Mouse (Mus musculus) embryo, embryonic 10 days (tissue): ENCODE data around the gene Fibp.
A peak's percentile ranks its signal among the peaks of the same experiment; 100 is the strongest.

ENCODE experiments used
- DNase-seq: peaks from one replicate; pipeline ENCODE4 v3.0.0-alpha.2; 2015; ENCODE audit warnings: low spot score

The Fibp gene

DNA sequence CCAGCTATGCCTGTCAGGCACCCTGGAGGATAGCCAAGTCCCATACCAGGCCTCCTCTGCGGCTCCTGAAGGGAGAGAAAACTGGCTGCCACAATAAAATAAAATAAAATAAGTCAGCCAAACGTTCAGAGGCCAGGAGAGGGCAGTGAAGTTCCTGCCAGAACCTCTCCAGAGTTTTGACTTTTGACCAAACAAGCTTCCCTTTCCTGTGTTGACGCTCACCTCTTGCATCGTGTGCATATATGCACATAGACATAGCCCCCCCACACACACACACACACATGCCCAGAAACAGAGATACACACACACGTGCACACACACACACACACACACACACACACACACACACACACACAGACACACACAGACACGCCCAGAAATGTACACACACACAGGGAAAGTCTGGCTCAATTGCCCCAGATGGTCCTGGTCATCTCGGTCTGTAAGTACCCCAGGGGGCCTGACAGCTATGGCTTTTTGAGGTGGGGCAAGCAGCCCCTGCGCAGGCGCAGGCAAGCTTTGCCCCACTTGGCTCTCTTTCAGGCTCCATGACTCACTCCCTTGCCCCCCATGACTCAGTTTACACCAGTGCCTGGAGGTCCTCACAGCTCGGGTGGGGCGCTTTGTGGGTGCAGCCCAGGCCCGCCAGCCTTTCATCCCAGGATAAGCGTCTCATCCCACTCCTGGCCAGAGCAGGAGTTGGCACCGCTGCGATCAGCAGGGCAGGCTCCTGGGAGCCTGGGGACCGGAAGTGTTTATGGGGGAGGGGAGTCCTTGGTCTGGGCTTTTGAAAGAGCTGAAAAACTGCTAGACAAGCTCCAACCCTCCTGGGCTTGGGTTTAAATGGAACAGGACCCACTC lies 27.2 kb upstream of the Fibp start:
- peak; percentile 60 for DNase-seq

DNA sequence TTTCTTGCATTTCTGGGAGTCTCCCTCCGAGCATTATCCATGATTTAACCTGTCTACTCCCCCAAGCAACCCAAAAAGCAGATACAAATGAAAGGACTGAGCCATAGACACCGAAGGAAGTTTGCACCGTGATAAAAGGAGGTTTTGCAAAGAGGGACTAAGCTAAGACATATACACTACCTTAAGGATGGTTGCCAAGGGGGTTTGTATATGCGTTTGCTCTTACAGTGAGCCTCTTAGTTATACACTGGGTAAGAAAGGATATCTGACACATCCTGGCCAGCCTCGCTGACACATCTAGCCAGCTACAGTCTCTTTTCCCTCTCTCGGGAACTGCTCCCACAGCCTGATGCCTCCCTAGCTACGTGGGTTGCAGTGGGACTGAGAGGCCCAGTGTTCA lies 26.5 kb upstream of the Fibp start:
- DNase-seq, result no peak

DNA sequence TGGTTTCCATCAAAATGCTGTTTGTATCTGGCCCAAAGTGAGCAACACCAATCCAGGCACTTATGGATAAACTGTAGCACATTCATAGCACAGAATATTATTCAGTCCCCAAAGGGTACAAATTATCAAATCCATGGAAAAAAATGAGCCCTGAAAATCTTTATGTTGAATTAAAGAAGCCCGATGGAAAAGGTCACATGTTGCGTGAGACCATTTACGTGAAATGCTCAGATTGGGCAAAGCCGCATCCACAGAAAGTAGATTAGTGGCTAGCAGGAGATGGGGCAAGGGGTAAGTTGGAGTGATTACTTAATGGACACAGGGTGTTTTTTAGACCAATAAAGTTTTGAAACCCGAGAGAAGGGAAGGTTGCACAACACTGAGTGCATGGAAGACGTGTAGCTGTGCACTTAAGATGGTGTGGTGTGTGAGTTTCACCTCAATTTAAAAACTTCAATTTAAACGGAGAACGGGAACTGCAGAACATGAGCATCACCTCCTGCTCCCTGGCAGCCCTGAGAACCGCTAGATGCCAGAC lies 16.0 kb upstream of the Fibp start:
- DNase-seq, result no peak

DNA sequence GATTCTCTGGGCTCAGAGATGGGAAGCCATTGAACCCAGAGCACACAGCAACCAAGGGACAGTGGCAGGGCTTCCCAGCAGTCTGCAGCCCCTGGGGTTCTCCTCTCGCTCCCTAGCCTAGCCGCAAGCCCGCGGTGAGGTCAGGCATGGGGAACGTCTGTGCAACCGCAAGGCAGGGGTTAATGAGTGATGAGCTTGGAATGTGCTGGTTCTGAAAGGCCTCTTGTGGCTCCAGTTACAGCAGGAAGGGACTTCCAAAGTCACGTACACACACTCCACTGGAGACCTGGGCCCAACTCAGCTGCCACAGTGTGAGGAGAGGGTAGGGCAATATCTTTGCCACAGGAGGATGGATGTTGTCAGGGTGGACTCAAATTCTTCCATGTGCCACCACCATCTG lies 15.5 kb upstream of the Fibp start:
- DNase-seq, result no peak

DNA sequence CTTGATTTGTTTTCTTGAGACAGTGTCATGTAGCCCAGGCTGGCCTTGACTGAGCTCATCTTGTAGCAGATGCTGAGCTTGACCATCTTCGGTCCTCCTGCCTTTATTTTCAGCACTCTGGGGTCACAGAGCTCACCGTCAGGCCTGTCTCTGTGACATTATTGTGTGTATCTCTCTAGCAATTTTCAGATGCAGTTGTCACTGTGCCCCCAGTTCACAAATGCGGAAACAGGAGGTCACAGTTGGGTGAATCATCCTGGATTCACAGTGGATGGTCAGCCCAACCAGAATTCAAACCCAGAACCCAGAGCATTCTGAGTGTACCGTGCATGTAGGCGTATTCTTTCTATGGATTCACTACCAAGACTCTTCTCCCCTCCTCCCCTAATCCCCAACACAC lies 14.7 kb upstream of the Fibp start:
- DNase-seq, result no peak

DNA sequence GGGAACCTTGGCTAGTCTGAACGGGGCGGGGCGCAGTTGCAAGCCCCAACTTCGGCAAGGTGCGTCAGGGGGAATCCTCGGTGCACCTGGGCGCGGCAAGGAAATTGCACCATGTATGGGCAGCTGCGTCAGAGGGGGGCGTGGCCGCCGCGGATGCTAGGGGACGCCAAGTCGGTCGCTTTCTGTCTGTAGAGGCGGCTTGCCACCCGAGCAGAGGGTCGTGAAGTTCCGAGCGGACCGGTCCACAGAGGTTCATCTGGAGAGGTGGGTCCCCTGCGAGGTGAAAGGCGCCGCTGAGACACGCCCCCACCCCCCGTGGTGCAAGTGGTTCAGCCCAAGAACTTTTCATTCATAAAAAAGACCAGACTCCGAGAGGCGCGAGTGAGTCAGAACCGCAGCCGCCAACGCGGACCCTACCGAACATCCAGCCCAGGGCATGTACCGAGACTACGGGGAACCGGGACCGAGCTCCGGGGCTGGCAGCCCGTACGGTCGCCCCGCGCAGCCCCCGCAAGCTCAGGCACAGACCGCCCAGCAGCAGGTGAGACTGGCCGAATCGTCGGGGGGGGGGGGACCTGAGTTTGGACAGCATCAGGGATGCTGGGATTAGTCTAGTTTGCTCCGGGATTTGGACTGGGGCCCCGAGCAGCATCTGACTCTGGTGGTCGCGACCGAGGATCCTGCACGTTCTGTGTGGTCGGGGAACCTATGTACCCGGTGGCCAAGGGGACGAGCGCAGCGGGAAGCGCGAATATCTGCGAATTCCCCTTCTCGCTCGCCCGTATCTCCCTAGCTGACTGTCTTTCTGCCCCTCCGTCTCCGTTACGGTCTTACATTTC lies 12.7 kb upstream of the Fibp start, which contains the start of gene Fosl1:
Gene Fosl1 (plus strand): TSS at position 33 of the 839 bp plus-strand sequence.
- peak; percentile 81 for DNase-seq

DNA sequence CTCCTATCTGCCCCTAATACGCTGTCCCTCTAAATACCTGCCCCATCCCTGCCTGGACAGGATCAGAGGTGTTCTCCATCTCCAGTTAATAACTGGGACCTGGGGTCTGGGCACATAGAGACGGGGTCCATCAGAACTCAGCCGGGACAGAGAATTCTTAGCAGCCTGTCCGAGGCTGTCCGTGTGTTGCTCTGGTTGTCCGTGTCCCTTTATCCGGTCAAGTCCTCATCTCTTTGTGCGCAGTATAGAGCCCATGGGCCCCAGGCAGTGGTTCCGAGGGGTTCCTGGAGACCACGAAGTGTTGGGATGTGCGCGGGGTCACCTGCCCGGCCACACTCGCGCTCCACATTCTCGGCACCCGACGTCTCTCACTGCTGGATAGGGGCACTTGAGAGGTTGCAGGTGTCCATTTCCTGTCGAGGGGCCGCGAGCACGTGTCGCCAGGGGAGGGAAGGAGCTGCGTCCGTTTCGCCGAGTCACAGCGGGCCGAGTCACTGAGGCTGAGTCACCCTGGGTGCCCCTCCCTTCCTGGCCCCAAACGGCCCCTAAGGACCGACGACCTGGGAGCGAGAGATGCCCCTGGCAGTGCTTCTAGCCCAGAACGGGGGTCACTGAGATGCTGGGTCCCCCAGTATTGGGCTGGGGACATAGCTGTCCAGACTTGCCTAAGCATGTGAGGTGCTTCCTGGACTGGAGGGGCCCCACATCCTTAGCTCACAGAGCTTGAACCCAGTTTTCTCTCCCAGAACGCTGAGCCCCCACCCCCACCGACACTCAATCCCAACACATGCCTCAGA lies 11.9 kb upstream of the Fibp start:
- DNase-seq, result peak; percentile 44

DNA sequence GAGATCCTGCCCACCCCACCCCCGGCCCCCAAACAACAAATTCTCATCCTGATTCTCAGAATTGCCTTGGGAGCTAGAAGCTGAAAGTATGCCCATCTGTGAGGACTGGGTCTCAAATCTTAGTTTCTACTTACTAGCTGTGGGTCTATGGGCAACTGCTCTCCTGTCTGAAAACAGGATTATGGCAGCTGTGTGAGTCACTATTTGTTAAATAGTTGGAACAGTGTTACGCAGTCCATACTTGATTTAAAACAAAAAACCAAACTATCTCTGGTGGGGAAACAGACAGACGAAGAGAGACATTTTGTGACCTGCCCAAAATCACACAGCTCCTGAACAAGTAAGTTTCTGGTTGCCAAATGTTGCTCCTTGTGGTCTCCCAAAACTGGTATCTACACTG lies 10.7 kb upstream of the Fibp start:
- no peak for DNase-seq

DNA sequence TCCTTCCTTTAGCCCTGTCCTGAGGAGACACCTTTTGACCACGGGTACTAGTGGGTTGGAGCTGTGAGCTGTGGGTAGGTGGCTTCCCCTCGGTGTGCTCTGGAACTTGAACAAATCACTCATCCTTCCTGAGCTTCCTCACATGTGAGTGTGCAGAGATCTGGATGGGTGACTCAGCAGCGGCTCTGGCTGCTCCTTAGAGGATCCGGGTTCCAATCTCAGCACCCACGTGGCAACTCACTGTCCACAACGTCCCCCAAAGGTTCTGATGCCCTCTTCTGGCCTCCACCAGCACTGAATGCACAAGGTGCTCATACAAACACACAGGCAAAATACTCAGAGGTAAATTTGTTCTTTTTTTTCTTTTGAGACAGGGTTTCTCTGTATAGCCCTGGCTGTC lies 8.6 kb upstream of the Fibp start:
- no peak for DNase-seq

DNA sequence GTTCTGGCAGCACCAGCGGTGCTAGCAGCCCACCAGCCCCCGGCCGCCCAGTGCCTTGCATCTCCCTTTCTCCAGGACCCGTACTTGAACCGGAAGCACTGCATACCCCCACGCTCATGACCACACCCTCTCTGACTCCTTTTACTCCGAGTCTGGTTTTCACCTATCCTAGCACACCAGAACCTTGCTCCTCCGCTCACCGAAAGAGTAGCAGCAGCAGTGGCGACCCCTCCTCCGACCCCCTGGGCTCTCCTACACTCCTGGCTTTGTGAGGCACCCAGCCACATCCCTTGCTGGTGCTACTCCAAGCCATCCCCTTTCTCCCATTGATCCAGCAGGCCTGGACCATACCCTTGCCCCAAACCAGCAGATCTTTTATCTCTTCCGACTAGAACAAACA lies 5.4 kb upstream of the Fibp start:
- DNase-seq, result no peak

DNA sequence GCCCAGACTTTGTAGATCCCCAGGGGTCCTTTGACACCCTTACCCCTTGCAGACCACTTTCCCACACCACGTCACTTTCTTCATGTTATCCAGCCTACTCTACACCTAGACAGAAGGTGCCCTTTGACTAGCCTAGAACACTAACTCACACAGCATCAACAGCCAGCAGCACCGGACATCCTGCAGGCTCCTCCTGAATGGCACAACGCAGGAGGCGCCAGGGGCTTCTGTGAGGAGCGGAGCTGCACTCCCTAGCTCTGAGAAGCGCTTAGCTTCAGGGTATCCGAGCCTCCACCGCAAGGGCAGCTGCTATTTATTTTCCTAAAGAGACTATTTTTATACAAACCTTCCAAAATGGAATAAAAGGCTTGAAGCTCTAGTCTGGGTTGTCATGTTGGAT lies 4.8 kb upstream of the Fibp start:
- DNase-seq, result no peak

DNA sequence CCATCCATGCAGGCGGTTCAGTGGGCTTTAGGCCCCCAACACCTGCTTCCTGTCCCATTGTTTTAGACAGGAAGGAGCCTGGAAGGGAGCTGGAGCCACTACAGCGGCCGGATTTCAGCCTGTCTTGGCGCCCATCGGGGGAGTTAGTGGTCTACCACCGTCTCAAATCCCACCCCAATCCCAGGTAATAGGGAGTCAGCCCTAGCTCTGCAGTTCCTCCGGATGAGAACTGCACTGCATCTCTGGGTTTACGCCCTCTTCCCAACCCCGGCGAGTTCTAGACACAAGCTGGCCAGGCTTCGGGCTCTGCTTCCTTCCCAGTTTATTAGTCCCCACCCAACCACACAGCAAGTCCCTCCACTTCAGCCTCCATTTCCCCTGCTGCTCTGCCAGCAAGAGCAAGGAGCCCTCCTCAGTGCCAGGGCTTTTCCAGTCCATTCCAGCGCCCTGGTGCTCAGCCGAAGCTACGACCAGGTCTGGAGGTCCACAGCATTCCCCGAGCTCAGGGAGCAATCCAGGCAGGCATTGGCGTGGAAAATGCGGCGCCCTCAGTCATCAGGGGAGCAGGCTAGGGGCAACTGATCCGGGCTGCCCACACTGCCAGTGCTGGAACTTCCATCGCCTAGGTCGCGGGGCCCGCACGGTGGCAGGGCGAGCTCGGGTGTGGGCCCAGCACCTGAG lies 4.0 kb upstream of the Fibp start:
- DNase-seq, result peak; percentile 42

DNA sequence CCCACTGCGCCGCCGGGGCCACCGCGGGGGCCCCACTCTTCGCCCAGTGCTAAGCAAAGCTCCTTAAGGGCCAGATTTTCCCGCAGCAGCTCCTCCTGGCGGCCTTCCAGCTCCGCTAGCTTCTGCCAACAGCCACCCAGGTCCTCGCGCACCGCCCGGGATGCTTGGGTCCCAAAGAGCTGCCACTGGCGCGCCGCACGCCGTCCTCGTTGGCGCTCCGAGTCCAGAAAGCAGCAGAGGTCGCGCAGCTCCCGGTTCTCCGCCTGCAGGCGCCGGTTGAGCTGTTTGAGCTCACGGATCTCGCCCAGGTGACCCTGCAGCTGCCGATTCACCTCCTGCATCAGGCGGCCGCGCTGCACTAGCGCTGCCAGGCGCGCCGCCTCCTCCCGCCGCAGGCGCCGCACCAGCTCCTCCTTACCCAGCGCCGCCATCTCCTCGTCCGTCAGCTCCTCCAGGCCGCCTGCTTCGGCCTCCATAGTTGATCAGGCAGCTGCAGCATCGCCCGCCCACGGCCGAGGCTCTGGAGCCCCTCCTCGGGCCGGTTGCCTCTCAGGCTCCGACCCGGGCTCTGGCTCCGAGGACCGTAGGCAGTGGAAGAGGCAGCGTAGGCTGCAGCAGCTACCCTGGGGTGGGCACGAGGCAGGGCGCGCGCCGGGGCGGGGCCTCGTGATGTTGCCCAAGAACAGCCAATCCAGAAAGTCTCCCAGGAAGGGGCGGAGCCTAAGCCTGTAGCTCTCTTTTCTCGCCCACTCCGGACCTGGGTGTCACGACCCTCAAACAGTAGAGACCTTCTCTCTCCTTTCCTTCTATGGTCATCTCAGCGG lies 3.3 kb upstream of the Fibp start:
- peak; percentile 97 for DNase-seq

DNA sequence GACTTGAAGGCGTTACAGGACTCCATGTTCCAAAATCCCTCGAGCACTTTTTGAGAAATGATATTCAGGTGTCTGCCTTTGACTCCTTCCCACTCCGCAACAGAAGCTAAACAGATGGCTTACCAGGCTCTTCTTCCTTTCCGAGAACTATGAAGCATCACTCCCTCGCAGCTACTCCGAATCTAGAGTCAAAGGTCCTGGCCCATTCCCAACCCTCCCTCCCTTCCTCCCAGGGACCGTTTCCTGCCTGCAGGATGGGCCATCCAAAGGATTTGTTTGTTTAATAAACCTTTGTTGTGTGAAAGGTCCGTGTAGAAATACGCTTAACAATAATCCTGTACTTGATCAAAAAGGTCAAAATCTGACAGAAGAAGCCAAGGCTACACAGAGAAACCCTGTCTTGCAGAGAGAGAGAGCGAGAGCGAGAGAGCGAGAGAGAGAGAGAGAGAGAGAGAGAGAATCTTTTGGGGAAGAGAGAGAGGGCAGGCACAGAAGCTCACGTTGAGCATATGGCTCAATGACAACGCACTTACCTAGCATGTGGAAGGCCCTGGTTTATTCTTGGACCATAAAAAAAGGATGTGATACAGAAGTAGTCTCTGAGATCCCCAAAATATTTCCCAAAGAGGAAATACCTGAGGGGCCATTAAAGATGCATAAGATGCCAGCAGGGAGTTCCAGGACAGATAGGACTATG lies 2.5 kb upstream of the Fibp start, which contains the start of gene Ccdc85b:
Gene Ccdc85b (minus strand): TSS at position 149 of the 697 bp plus-strand sequence.
- DNase-seq, result no peak

DNA sequence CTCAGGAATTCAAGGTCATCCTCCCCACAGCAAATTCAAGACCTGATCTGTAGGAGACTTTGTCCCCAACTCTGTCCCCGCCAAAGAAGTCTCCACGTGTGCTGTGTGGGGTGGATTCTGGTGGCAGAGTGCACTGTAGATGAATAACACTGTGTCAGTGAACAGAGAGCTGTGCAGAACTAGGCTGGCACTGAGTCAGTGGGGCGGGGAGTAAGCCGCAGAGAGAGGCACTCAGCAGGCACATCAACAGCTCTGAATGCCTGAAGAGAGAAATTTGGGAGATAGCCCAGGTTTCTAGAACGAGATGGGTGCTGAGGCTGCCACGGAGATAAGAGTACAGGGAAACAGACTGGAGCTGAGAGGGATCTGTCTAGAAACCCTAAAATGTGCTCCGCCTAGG lies 1.4 kb upstream of the Fibp start:
- DNase-seq, result no peak

DNA sequence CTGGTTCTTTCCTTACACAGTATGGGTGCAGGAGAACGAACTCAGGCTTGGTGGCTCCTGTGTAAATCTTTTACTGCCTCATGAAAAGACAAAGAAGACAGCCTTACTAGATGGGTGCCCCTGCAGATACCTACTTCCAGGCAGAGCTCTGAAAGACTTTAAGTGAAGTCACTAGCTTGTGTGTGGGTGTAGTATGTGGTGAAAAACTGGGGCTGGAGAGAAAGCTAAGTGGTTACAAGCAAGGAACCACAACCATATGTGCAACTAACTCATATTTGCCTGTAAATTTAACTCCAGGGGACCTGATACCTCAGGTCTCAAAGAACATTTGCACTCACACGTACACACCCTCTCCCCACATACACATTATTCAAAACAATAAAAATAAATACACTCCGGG lies 519 bp upstream of the Fibp start:
- no peak for DNase-seq

DNA sequence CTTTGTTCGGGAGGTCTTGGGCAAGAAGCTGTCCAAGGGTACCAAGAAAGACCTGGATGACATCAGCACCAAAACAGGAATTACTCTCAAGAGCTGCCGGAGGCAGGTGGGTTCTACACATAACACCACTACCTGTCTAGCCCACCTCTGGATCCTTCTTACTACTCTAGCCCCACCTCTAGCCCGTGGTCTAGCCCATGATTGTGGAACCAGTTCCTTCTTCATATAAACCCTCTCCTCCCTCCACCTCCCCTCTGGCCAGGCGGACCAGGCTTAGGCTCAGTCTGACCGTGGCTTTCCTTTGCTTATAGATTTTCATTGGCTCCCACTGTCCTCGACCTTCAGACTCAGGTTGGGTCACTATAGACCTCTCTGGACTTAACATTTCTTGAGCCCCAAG lies 996 bp downstream of the Fibp start:
- DNase-seq, result no peak

DNA sequence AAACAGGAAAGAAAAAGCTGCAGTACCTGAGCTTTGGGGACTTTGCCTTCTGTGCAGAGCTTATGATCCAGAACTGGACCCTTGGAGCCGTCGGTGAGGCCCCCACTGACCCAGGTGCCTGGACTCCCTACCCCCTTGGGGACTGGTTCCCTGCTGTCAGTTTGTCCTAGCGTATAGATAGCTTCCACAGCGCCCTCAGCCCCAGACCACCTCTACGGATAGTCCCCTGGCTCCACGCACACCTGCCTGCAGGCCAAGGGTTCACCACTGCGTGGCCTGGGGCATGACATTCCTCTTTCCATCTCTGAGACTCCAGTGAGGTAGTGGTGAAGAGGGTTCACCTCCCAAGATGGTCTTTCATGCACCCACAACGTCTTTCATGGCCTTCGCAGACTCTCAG lies 2.8 kb downstream of the Fibp start:
- DNase-seq, result no peak

DNA sequence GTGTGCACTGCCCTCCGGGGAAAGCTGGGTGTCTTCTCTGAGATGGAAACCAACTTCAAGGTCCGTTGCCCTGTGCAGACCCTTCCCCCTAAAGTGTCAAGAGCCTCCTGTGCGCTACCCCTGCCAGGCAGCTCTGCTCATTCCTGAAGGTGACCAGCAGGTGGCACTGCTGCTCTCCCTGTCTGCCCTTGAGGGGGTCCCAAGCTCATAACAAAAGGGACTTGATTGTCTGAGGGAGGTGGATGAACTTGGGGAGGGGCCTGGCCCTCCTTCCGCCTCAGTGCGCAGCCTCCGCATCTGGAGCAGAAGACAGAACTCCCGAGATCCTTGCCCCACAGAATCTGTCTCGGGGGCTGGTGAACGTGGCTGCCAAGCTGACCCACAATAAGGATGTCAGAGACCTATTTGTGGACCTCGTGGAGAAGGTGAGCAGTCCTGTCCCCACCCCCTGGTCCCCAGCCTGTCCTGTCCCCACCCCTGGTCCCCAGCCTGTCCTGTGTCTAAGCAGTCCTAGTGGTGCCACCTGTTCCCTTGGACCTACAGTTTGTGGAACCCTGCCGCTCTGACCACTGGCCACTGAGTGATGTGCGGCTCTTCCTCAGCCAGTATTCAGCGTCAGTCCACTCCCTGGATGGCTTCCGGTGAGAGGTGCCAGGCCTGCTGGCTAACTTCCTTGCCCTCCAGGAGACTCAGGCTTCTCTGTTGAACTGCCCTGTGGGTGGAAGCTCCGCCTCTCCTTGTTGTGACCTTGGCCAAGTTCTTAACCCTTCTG lies 3.6 kb downstream of the Fibp start:
- DNase-seq, result peak; percentile 89
